Comparison of ENCODE assay signal across 14 mouse cellular contexts in the genomic region with DNA sequence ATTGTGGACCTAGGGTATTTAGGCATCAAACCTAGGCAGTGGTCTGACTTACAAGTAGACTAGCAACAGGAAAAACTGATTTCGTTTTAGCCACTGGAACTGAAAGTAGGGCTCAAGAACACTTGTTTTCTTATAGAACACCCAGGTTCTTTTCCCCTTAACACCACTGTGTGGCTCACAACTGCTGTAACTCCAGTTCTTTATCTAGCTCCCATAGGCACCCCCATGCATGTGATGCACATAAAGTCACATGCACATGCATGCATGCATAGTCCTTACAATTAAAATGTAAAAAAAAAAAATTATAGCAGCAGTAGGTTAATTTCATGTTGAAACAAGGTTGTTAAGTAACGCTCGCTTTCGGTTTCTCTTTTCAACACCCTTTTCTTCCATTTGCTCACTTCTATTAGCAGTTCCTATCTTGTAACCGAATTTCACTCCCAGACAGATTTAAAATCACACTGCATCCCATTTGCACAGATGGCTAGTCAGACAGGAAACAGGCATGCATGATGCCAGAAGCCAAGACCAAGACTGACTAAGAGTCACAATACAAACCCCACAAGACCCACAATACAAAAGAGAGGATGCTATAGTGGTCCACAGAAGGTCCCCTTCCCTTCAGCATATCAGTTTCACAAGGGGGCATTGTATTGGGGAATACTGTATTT.
"Had no signal": no experiment of that assay in that cellular context is flagged by ENCODE, and none has a peak within 500 bp of the region (broad histone marks: within the 10 kb centered on the region; RNA-seq: fewer than 3 reads in every experiment).

No protein-coding gene starts in this region.

- H3K36me3 ChIP-seq: kidney, embryonic 15.5 days; limb, embryonic 15.5 days; liver, embryonic 12.5 days; midbrain, embryonic 15.5 days; neural tube, embryonic 12.5 days; stomach, embryonic 15.5 days had no signal

- H3K4me2 ChIP-seq: kidney, embryonic 15.5 days; limb, embryonic 15.5 days; liver, embryonic 12.5 days; lung, embryonic 14.5 days; midbrain, embryonic 11.5 days; midbrain, embryonic 15.5 days; neural tube, embryonic 12.5 days; stomach, embryonic 15.5 days had no signal

- H3K27me3 ChIP-seq: kidney, embryonic 15.5 days; limb, embryonic 15.5 days; liver, embryonic 12.5 days; megakaryocyte, embryonic 14.5 days; midbrain, embryonic 15.5 days; neural tube, embryonic 12.5 days; stomach, embryonic 15.5 days had no signal

- H3K4me3 ChIP-seq: kidney, embryonic 15.5 days; limb, embryonic 15.5 days; liver, embryonic 12.5 days; megakaryocyte, embryonic 14.5 days; midbrain, embryonic 15.5 days; neural tube, embryonic 12.5 days; stomach, embryonic 15.5 days had no signal

- DNase-seq: kidney, adult 18-20 months; kidney, postnatal 14 days; lung, embryonic 14.5 days; lung, postnatal 10 days; lung, postnatal 4 days; thymus, postnatal 4 days had no signal

- H3K9ac ChIP-seq: kidney, embryonic 15.5 days; limb, embryonic 15.5 days; liver, embryonic 12.5 days; lung, embryonic 14.5 days; midbrain, embryonic 15.5 days; neural tube, embryonic 12.5 days; stomach, embryonic 15.5 days had no signal

- ATAC-seq: liver, embryonic 12.5 days; midbrain, embryonic 15.5 days had no signal

- H3K27ac ChIP-seq: kidney, embryonic 15.5 days; limb, embryonic 15.5 days; liver, embryonic 12.5 days; midbrain, embryonic 15.5 days; neural tube, embryonic 12.5 days; stomach, embryonic 15.5 days had no signal

- H3K4me1 ChIP-seq: kidney, embryonic 15.5 days; limb, embryonic 15.5 days; liver, embryonic 12.5 days; megakaryocyte, embryonic 14.5 days; midbrain, embryonic 15.5 days; neural tube, embryonic 12.5 days; stomach, embryonic 15.5 days had no signal

- H3K9me3 ChIP-seq: kidney, embryonic 15.5 days; limb, embryonic 15.5 days; liver, embryonic 12.5 days; megakaryocyte, embryonic 14.5 days; midbrain, embryonic 15.5 days; neural tube, embryonic 12.5 days; stomach, embryonic 15.5 days had no signal
